Mouse (Mus musculus): ENCODE data around the gene Il17rc. TPM values are rescaled to one million over a fixed set of nuclear protein-coding genes. Genes with fewer than 3 reads are reported as not detected.

The Il17rc gene
- total RNA-seq, 2 experiments from 2014 or later: 4.8 to 5.6 TPM

Small RNA genes lying within 50 kb of the gene (microRNA-seq; reads per million reads assigned to microRNA genes)
- gene Gm23365 (0 reads per million in 2 experiments), gene Gm24387 (0 reads per million in 2 experiments)

Other genes with a start within 250 kb of the Il17rc start
- 10 to 100 TPM; 18.1 to 20.6 TPM for gene Mtmr14, start 233.6 kb upstream of the Il17rc start, total RNA-seq (2021)
- 1 to 10 TPM; 7.1 to 8.1 TPM for gene Cpne9, start 189.1 kb upstream of the Il17rc start, total RNA-seq (2021)
- 10 to 100 TPM; 28.3 to 28.6 TPM for gene Brpf1, start 164.3 kb upstream of the Il17rc start, total RNA-seq (2021)
- gene Ogg1, start 144.5 kb upstream of the Il17rc start, total RNA-seq (2021): 1 to 10 TPM; 6.7 to 8.0 TPM
- gene Camk1, start 127.4 kb upstream of the Il17rc start, total RNA-seq (2021): 10 to 100 TPM; 59.5 to 64.3 TPM
- 10 to 100 TPM; 51.0 to 58.4 TPM for gene Tada3, start 93.5 kb upstream of the Il17rc start, total RNA-seq (2021)
- 100 to 1,000 TPM; 324 to 337 TPM for gene Arpc4, start 93.3 kb upstream of the Il17rc start, total RNA-seq (2021)
- 10 to 100 TPM; 11.2 to 13.2 TPM for gene Ttll3, start 82.2 kb upstream of the Il17rc start, total RNA-seq (2021)
- 10 to 100 TPM; 21.3 to 26.9 TPM for gene Rpusd3, start 52.1 kb upstream of the Il17rc start, total RNA-seq (2021)
- not detected for gene Cidec, start 35.7 kb upstream of the Il17rc start, total RNA-seq (2021)
- 10 to 100 TPM; 42.9 to 44.1 TPM for gene Jagn1, start 28.9 kb upstream of the Il17rc start, total RNA-seq (2021)
- gene Il17re, start 12.9 kb upstream of the Il17rc start, total RNA-seq (2021): under 1 TPM; 0.55 to 0.60 TPM
- gene Creld1, start 11.9 kb downstream of the Il17rc start, total RNA-seq (2021): 10 to 100 TPM; 80.0 to 92.3 TPM
- gene Prrt3, start 30.5 kb downstream of the Il17rc start, total RNA-seq (2021): 10 to 100 TPM; 36.7 to 39.7 TPM
- 10 to 100 TPM; 75.6 to 77.6 TPM for gene Emc3, start 60.2 kb downstream of the Il17rc start, total RNA-seq (2021)
- 1 to 10 TPM; 3.2 to 4.9 TPM for gene Fancd2, start 60.3 kb downstream of the Il17rc start, total RNA-seq (2021)
- under 1 TPM in 1 of 2 experiments, not detected in 1; 0.49 TPM for gene Fancd2os, start 129.3 kb downstream of the Il17rc start, total RNA-seq (2021)
- 100 to 1,000 TPM; 221 TPM for gene Brk1, start 133.3 kb downstream of the Il17rc start, total RNA-seq (2021)
- gene Vhl, start 152.5 kb downstream of the Il17rc start, total RNA-seq (2021): 10 to 100 TPM; 65.8 to 70.5 TPM
- gene Irak2, start 167.0 kb downstream of the Il17rc start, total RNA-seq (2021): 10 to 100 TPM; 15.0 TPM
- 10 to 100 TPM; 59.7 to 74.3 TPM for gene Tatdn2, start 225.6 kb downstream of the Il17rc start, total RNA-seq (2021)
- under 1 TPM in 1 of 2 experiments, not detected in 1; 0.69 TPM for gene Ghrl, start 248.5 kb downstream of the Il17rc start, total RNA-seq (2021)